Mouse (Mus musculus): ENCODE measurements around the gene Meis1.

Meis1 gene

GRCm38 (mm10) chr11:18990244-18990677, 28.5 kb downstream of the Meis1 start:
- DNase-seq (ENCODE audit: low spot score), result no peak

GRCm38 (mm10) chr11:18989669-18990243, 29.0 kb downstream of the Meis1 start:
- DNase-seq (ENCODE audit: low spot score), result no peak

- DNase-seq (ENCODE audit: low spot score), result no peak
Measured at GRCm38 (mm10) chr11:18988637-18989263, 30.0 kb downstream of the Meis1 start.

GRCm38 (mm10) chr11:18983813-18984212, 35.0 kb downstream of the Meis1 start:
- DNase-seq (ENCODE audit: low spot score), result no peak

- DNase-seq (ENCODE audit: low spot score), result no peak
Measured at GRCm38 (mm10) chr11:18983294-18983693, 35.5 kb downstream of the Meis1 start.

- no peak for DNase-seq (ENCODE audit: low spot score)
Measured at GRCm38 (mm10) chr11:18982331-18982730, 36.5 kb downstream of the Meis1 start.

GRCm38 (mm10) chr11:18981367-18981766, 37.4 kb downstream of the Meis1 start:
- no peak for DNase-seq (ENCODE audit: low spot score)

- no peak for DNase-seq (ENCODE audit: low spot score)
Measured at GRCm38 (mm10) chr11:18980615-18981014, 38.2 kb downstream of the Meis1 start.

GRCm38 (mm10) chr11:18975087-18975486, 43.7 kb downstream of the Meis1 start:
- DNase-seq (ENCODE audit: low spot score), result no peak

- DNase-seq (ENCODE audit: low spot score), result no peak
Measured at GRCm38 (mm10) chr11:18973808-18974207, 45.0 kb downstream of the Meis1 start.

- DNase-seq (ENCODE audit: low spot score), result no peak
Measured at GRCm38 (mm10) chr11:18972968-18973367, 45.8 kb downstream of the Meis1 start.

GRCm38 (mm10) chr11:18971551-18971950, 47.2 kb downstream of the Meis1 start:
- DNase-seq (ENCODE audit: low spot score), result no peak

GRCm38 (mm10) chr11:18969920-18970336, 48.9 kb downstream of the Meis1 start:
- DNase-seq (ENCODE audit: low spot score), result no peak

- DNase-seq (ENCODE audit: low spot score), result no peak
Measured at GRCm38 (mm10) chr11:18964418-18964817, 54.4 kb downstream of the Meis1 start.

- DNase-seq (ENCODE audit: low spot score), result no peak
Measured at GRCm38 (mm10) chr11:18963202-18964136, 55.3 kb downstream of the Meis1 start.

- DNase-seq (ENCODE audit: low spot score), result no peak
Measured at GRCm38 (mm10) chr11:18959465-18959864, 59.3 kb downstream of the Meis1 start.

- no peak for DNase-seq (ENCODE audit: low spot score)
Measured at GRCm38 (mm10) chr11:18957805-18958770, 60.7 kb downstream of the Meis1 start.

GRCm38 (mm10) chr11:18957097-18957804, 61.5 kb downstream of the Meis1 start:
- no peak for DNase-seq (ENCODE audit: low spot score)

GRCm38 (mm10) chr11:18955969-18956368, 62.8 kb downstream of the Meis1 start:
- DNase-seq (ENCODE audit: low spot score), result no peak

- DNase-seq (ENCODE audit: low spot score), result no peak
Measured at GRCm38 (mm10) chr11:18954852-18955251, 63.9 kb downstream of the Meis1 start.

- DNase-seq (ENCODE audit: low spot score), result no peak
Measured at GRCm38 (mm10) chr11:18953892-18954291, 64.9 kb downstream of the Meis1 start.
